Mouse (Mus musculus): ENCODE measurements at regions not wholly inside any gene's neighbourhood (a gene's known extent, or its start where the extent isn't known, plus 50 kb on each side); places are given as distances from the start of the nearest gene placed in this dataset.
A peak's percentile ranks its signal among the peaks of the same experiment; 100 is the strongest.

DNA sequence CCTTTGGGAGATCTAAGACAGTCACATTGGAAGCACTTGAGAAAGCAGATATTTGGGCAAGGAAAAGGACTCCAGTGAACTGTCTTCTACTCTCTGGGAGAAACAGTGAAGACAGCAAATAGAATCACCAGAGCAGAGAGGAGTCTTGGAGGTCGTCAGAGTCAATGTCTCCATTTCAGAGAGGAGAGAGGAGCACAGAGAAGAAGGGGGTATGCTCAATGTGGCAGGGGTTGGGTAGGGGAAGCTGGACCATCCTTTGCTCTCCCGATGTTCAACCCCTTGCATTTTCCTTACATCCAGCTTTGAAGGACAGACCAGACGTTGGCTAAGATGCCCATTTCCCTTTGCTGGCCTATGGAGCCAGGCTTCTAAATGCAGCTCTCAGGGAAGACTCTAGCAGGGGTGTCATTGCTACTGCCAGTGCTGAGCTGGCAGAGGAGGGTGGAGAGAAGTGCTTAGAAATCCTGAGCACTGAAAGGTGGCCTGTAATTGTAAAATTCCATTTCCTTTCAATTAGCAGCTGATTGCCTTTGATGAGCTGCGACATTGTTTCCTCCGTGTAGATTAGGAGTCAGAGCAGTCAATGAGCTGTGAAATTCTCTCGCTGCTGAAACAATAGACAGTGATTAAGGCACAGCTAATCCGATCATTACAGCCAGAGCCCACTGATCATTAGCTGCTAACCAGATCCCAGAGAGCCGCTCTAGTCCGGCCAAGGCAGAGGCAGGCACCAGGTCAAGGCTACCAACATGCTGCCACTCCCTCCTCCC is 449.7 kb downstream of the Insc start:
- DNase-seq, result no peak

DNA sequence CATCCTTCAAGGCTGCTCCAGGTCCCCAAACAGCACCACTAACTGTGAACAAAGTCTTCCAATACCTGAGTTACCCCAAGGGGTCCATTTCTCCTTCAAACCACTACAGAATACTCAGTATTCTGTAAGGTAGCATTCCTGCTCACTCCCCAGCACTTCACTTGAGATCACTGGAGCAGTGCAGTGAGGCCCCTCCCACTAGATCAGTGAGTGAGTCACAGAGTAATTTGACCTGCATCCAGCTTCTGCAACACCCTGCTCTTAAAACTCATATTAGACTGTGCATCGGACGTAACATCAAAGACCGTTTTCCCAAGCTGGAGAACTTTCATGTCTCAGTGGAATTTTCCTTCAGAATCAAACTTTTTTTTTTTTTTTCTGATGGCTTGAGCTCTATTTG is 461.4 kb downstream of the Insc start:
- DNase-seq, result peak; percentile 14

DNA sequence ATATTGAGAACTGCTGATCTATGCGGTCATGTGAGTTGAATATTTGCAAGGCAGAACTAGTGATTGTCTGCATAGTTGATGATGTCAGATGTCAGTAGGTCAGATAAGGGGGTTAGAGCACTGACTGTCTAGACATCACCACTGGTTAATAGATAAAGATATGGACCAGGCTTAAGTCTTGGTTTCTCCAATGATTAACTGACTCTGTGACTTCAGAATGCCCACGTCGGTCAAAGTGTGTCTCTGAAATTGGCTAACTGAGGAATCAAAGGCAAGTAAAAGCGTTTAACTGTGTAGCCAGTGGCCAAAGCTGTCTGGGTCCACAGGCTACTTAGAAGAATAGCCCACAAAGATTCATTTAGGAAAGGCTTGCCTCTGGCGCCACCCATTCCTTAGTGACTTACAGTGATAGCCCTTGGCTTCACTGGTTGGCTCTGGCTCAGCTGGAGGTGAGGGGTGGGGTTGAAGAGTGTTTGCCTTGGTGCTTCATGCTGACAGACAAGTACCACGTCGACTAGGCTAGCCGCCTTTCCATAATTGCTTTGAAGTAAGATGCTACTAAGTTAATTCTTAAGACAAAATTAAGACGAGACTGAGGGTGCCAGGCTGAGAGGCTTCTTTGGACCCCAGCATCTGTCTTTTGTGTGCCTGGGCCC is 463.1 kb downstream of the Insc start:
- no peak for DNase-seq

DNA sequence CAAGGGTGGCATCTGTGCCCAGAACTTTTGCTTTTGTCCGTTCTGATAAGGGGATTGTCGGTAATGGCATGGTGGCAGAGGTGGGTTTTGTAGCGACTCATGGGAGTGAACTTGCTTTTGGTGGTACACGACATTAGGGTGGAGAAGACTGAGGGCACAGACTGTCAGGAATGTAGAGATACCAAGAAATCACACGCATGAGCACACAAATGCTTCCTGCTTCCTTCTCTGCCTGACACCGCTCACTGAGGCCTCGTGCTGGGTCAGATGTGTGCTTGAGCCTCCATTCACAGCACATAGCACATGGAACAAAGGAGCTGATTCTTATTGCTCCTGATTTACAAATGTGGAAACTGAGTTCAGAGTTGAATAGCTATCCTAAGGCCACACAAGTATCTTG is 465.3 kb downstream of the Insc start:
- no peak for DNase-seq

DNA sequence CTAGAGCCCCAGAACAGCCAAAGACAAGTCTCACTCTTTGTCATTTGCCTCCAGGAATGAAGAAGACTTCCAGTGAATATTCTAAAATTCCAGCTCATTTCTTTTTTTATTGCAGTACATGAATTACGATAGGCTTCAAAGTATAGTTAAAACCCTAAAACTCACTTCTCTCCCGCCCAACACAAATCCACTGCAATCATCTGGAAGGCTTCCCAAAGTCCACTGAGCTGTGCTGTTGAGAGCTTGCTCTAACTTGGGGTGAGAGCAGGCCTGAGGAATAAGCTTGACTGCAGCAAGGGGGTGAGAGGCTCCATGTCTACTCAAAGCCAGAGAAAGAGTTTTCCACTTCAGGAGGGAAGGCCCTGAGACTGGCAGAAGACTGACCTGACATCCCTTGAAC is 466.5 kb downstream of the Insc start:
- no peak for DNase-seq

DNA sequence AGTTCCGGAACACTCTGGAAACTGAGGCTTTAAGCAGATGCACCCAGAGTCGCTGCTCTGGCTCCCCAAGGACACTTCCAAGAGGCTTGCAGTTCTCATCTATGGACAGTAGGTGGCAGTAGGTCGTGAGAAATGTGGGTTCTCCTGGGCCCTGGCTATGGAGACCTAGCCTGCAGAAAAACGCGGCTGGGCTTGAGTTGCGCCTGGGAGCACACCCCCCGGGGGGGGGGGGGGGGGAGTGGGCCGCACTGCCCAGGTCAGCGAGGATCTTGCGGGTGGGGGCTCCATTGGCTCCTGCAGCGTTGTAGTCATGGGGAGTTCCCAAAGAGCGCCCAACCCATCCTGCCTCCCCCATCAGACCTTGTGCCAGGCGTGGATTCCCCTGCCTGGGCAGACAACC is 473.3 kb downstream of the Insc start:
- DNase-seq, result peak; percentile 81

DNA sequence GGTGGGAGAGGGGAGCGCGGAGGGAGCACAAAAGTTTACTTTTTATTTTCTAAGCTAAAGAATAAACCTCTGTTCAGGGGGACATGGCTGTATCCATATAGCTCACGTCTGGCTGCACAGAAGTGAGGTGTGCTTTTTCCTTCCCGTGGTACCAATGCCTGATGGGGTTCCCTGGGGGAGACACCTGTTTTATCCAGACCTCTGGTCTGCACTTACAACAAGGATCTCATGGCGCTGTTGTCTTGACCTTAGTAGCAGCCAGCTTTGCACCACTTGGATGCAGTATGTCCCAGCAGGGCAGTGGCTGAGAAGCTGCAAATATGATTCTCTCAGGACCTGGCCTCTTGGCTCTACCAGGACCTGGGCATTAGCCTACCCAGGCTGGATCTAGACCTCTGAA is 473.8 kb downstream of the Insc start:
- DNase-seq, result peak; percentile 22

DNA sequence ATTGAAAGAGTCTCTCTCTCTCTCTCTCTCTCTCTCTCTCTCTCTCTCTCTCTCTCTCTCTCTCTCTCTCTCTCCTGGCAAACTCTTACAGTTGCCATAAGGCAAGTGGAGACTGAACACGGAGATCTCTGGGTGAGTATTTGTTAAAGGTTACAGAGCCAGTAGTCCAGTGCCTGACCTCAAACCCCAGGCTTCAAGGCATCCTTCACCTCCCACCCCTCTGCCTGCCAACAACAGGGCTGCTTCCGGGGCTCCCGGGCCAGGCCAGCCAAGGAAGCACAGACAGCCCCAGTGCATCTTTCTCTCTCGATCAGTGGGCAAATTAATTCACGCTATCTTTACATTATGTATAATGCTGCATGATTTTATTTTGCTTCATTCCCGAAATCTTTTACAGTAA is 474.2 kb downstream of the Insc start:
- DNase-seq, result no peak

DNA sequence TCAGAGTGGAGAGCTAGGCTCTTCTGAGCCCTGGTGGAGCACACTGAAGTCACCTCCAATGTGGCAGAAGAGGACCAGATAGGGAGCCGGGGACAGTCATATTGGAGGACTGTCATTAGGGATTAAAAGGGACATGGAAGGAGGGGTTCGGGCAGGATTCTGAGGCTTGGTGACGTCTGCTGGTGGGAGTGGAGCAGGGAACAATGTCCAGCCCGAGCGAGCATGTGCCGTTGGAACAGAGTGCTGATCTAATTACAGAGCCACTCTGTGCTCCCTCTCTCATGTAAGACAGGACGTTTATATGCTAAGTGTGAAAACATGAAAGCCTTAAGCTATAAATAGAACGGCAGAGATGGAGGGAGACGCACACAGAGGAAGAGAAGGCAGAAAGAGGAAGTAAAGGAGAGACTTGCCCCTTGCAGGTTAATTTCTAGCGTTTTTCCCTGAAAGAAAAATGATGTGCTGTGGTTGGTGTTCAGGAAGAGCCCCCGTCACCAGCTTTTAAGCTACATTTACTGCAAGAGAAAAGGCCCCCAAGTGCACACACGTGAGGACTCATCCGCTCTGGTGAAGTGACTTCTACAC is 475.2 kb downstream of the Insc start:
- peak; percentile 8 for DNase-seq

DNA sequence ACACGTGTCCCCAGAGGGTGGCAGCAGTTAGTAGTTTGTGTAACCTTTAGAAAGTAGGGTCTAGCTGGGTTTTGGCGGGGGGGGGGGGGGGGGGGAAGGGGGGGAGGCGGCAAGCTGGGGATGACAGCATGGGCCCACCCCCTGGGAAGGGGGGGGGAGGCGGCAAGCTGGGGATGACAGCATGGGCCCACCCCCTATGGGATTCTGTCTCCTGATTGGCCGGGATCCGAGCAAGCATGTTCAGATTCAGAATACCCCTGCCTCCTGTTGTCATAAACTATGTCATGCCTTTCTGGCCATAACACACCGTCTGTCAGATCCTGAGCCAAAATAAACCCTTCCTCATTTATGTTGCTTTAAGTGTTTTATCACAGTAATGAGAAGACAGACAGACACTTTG is 479.1 kb downstream of the Insc start:
- no peak for DNase-seq

DNA sequence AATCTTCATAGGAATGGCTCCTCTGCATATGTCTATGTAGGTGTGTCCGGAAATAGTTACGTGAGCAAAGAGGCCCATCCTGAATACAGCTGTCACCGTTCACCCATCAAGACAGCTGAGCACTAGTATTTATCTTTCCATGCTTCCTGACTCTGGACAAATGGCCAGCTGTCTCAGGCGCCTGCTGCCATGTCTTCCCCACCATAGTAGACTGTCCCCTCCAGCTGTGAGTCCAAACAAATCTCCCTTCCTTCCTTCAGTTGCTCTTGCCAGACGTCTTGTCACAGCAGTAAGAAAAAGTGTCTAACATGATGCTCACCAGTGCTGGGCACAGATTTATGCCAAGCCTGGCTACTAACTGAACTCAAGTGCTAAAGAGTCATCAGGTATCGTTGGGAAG is 487.0 kb downstream of the Insc start:
- DNase-seq, result no peak

DNA sequence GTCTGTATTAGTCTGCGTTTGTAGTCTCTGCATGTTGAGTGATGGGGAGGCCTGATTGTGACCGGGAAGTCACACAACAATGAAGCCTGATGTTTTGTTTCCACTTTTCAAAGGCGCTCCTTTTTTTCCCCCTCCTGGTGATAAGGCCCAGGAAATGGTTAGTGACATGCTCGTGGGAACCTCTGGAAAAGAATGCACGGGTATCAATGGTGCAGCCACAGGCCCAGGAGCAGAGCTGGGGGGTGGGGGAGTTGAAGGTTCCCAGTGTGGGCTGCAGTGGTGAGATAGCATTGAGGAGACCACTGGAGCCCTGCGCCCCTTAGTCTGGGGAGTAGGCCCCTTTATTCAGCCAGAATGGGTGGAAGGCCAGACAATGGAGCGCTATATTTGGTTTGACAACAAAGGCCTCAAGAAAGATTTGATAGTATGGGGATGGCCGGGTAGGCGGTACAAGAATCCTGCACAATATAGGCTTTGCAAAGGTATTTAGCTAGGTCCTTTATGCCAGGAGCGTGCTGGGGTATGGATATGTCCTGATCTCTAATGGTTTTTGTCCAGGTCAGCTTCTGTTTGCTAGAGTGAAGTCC is 490.4 kb downstream of the Insc start:
- no peak for DNase-seq

DNA sequence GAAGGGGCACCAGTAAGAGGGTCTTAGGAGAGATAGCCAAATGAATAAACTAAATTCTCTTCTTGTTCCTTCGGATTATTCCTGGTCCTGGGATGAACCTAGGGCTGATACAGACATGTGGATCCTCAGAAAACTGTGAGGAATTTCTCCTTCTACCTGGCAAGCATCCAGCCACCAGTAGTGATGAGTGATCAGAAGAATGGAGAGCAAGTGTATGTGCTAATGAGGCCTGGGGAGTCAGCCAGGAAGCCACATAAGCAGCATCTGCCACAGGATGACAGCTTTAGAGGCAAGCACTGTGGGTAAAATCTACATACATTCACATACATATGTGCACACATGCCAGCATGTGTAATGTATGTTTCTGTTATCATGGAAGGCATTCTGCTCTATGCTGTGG is 493.6 kb downstream of the Insc start:
- DNase-seq, result no peak

DNA sequence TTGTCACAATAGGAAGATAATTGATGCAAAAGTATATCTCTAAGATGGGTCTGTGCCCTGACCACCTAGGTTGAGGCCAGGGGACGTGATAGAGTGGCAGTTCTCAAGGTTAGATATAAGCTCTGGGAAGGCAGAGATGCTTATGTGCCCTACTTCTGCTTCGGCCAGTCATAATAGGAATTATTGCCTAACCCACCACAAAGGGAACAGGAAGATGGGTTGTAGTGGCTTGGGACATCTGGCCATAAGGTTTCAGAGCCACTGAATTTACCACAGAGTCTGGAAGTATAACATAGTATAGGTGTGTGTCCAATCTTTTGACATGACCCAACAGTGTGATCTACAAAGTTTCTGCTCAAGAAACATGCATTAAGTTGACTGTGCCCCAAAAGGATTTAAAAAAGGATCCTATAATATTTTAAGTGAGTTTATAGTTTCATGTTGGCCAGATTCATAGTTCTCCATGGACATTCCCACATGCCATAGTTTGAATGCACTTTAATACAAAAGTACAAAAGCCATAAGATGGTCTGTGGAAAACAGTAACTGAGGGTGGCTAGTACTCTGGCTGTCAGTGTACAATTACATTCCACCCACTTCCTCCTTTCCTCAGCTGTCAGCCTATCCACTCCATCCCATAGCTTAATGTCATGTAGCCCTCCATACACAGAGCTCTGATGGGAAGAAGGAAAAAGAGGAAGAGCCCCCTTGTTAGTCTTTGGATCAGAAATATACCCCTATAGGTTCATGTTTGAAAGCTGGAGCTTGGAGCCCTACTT is 508.3 kb downstream of the Insc start:
- no peak for DNase-seq

DNA sequence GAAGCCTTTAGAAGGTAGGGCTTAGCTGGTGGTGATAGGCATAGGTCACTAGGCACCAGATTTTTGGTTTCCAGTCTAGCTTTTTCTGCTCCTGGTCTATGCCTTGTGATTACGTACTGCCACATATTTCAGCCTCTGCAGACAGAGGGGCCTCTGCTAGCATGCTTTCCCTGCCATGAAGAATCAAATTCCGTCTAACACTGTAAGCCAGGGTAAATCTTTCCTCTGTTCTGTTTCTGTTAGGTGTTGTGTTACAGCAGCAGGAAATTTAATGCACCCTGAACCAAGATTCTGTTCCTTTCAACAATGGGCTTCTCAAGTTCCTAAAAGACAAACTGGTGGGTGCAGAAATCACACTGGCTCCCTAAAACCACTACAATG is 508.9 kb downstream of the Insc start:
- DNase-seq, result no peak

DNA sequence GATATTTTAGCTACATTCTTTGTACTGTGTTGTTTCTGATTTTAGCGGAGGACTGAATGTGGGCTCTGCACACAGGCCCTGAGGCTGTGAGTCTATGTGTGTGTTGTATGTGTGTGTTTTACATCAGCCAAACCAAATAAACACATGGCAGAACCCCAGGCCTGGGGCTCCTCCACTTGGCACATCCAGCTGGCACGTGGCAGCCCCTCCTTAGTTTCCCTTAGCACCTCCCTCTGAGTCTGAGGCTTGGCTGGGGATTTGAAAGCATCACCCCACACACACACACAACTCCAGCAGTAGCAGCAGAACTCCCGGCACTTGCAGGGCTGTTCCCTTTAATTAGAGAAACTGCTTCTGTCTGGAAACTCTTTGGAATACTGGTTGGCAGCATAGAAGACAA is 515.1 kb downstream of the Insc start:
- DNase-seq, result no peak

DNA sequence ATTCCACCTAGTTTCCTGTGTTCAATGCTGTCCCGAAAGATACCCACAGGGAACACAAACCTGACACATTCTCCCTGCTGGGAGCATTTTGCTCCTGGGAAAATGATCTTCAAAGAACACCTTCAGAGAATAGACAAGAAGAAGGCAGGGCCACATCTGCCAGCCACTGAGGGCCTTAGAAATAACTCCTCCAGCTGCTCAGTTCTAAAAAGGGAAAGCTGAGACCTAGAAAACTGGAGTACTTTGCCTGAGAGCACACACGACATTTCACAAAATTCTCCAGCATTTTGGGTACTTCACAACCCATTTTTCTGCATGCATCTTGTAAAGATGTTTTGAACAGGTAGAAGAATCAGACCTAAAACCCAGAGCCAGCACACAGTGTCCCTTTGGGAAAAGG is 519.6 kb downstream of the Insc start:
- no peak for DNase-seq

DNA sequence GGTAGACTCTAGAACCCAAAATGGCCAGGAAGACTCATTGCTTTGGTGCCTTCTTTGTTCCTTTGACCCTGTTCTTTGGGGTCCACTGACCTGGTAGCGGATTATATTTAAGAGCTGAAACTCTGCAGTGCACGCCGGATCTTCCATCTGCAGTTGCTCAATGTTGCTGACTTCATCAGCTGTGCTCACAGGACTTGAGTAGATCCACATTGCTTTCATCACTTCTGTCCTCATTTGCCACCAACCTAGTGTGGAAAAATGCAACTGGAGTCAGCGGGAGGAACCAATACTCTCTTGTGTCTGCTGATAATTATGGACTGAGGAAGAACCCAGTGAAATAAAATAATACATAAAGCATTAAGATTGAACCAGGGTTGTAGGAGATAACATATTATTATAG is 522.6 kb downstream of the Insc start:
- no peak for DNase-seq

DNA sequence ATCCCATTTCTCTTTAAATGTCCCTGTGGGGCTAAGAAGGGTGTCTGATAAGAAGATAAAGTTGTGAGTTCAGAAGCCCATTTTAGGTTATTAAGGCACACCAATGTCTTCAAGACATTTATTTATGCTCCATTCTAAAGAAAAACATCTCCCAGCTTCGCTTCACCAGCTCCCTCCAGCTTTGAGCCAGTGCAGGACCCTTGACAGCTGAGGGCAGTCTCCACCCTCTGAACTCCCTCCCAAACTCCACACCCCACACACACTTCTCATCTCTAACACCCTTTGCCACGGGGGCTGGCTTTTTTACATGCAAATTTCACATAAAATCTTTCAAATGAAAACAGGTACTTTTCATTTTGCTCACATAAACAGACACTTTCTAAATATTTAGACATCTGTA is 527.3 kb downstream of the Insc start:
- DNase-seq, result no peak

DNA sequence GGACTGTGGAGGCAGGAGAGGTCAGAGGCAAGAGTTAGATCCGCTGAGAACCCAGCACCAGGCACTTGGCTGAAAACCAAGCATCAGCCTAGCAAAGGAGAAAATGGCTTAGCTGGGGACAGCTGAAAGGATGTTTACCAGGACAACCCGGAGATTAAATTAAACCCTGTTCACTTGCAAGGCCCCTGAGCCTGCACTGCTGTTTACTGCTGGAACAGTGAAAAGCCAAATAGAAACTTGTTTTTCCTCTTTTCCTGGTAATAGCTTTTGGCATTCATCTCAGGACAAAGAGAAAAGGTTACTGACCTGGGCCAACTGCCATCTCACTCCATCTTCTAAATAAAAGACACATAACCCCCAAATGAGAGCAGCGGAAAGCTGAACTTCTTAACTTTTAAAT is 531.3 kb downstream of the Insc start:
- peak; percentile 13 for DNase-seq

DNA sequence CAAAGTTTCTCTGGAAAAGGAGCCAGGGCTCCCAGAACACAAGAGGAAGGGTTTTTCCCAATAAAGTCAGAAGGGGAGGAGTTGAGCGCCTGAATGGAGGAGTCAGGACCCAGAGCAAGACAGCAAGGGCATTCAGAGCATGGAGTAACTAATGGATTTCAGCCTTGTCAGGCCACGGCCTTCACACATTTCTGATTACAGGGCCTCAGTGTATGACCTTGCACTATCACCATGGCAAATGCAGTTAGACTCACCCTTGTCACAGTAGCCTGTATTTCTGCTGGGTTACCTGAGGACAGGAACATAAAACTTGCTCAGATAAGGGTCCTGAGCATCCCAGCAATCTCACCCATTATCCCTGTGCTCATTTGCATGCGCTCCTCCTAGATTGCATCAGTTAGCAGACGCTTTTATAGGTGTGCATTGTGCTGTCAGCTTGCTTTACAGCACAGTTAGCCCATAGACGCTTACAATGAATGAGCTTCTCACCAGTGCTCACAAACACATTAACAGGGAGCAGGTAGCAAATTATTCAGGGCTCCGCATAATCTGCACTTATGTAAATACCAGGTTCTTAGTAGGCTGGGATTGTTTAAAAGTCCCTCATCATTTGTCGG is 547.4 kb downstream of the Insc start:
- DNase-seq, result no peak

DNA sequence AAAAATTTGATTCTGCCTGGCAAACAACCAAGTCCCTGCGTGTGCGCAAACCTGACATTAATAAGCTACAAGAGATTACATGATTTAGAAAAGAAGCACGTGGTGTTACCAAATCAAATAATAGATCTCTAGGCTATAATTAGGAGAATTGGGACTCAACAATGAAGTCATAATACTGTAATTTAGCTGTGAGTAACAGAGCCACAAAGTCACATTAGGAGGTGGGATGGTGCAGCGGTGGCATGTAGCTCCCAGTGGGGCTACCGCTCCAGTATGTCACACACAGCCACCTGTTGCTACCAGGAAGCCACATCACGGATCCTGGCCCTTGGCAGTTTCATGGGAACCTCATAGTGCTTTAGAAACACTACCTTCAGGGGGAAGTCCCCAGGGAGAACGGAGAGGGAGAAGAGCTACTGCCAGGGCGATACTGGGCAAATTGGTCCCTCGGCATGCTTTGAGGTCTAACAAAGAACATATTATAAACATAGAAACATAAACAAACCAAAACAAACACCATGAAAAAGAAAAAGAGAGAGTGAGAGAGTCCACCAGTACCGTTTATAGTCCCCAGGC is 551.2 kb downstream of the Insc start:
- no peak for DNase-seq
